Mouse (Mus musculus): ENCODE data around the gene Slc5a4b. TPM values are rescaled to one million over a fixed set of nuclear protein-coding genes. Genes with fewer than 3 reads are reported as not detected.

Gene Slc5a4b
- polyA plus RNA-seq, 1 experiment from 2014 or later = not detected

DNA sequence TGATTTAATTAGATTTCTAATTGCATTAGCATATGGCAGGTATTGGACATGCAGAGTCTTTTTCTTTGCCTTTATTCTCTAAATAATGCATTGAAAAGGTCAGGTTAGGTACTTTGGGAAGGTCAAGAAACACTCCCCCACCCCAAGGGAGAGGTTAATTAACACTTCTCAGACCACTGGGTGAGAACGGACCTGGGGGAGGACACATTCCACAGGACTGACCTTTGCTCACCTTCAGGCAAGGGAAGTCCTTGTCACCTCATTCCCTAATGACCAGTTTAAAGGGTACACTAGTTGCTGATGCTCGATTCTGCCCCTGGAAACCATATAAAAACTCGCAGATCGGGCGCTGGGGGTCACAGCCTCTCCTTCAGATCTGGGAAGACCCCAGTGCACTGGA lies 81.5 kb downstream of the Slc5a4b start:
- H3K4me3 ChIP-seq (ENCODE audit: low read depth, low read length) = no peak overlapping the region
- no peaks in the 10 kb centered on the region for H3K36me3 ChIP-seq (replicated peaks; ENCODE audit: insufficient read depth, low read length)
- H3K9me3 ChIP-seq (ENCODE audit: low read length) = no peaks in the 10 kb centered on the region
- peaks cover 14% of the 10 kb centered on the region for H3K4me1 ChIP-seq (ENCODE audit: insufficient read depth)
- H3K9ac ChIP-seq (replicated peaks) = no peak overlapping the region
- no peak overlapping the region for H3K4me2 ChIP-seq (ENCODE audit: low read depth, low read length)
- H3K27me3 ChIP-seq (ENCODE audit: insufficient read depth, low read length) = no peaks in the 10 kb centered on the region
- H3K27ac ChIP-seq (ENCODE audit: low read depth) = no peak overlapping the region
- WGBS (ENCODE audit: insufficient replicate concordance) = 82% methylated on average over 5 of the region's 5 CpGs
- ATAC-seq = no peak
- TF ChIP-seq EP300 (IDR thresholded peaks at IDR 0.05; ENCODE audit: low read depth) (no peak), CTCF (IDR thresholded peaks at IDR 0.05; ENCODE audit: low read depth) (no peak)
- DNase-seq = no peak

DNA sequence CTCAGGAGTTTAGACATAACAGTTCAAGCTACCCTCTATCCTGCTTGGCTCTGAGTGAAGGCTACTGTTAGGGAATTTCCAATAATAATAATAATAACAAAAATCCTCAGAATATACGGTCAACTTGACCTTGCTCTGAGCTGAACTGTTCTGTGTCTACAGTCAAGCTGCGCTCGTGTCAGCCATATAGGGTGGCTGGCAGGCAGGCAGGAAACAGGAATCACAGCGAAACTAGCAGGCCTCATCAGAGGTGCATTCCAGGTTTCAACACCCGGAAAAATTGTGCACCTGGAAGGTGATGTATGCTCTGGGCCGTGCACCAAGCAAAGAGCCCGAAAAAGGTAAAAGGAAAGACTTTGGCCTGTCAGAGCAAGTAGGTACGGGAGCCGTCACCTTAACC lies 82.4 kb downstream of the Slc5a4b start:
- Histone ChIP-seq H3K4me2 (ENCODE audit: low read depth, low read length) (no peak overlapping the region), H3K4me1 (ENCODE audit: insufficient read depth) (peaks cover 9% of the 10 kb centered on the region; the same call in 1 of the 2 replicates), H3K27ac (ENCODE audit: low read depth) (no peak overlapping the region), H3K9ac (replicated peaks) (no peak overlapping the region), H3K9me3 (ENCODE audit: low read length) (no peaks in the 10 kb centered on the region), H3K4me3 (ENCODE audit: low read depth, low read length) (no peak overlapping the region), H3K36me3 (replicated peaks; ENCODE audit: insufficient read depth, low read length) (no peaks in the 10 kb centered on the region), H3K27me3 (ENCODE audit: insufficient read depth, low read length) (no peaks in the 10 kb centered on the region)
- no peak for ATAC-seq
- TF ChIP-seq CTCF (IDR thresholded peaks at IDR 0.05; ENCODE audit: low read depth) = no peak
- no peak for TF ChIP-seq EP300 (IDR thresholded peaks at IDR 0.05; ENCODE audit: low read depth)
- 70% methylated on average over 9 of the region's 9 CpGs for WGBS (ENCODE audit: insufficient replicate concordance)
- no peak for DNase-seq

DNA sequence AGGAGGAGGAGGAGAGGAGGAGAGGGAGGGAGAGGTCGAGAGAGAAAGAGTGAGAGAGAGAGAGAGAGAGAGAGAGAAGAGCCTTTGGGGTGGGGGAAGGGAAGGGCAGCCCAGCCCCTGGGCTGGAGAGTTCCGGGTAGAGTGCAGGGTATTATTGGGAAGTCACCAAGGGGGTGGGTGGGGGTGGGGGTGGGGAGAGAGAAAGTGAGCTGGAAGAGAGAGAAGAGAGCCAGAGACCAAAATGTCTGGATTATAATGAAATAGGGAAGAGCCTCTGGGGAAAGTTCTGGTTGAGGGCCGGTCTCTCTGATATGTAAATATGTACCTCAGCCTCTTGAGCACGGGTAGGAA lies 82.8 kb downstream of the Slc5a4b start:
- Histone ChIP-seq H3K4me1 (ENCODE audit: insufficient read depth) (peaks cover 5% of the 10 kb centered on the region; the same call in 1 of the 2 replicates), H3K9me3 (ENCODE audit: low read length) (no peaks in the 10 kb centered on the region), H3K27me3 (ENCODE audit: insufficient read depth, low read length) (no peaks in the 10 kb centered on the region), H3K4me2 (ENCODE audit: low read depth, low read length) (no peak overlapping the region), H3K36me3 (replicated peaks; ENCODE audit: insufficient read depth, low read length) (no peaks in the 10 kb centered on the region), H3K27ac (ENCODE audit: low read depth) (no peak overlapping the region), H3K9ac (replicated peaks) (no peak overlapping the region), H3K4me3 (ENCODE audit: low read depth, low read length) (no peak overlapping the region)
- ATAC-seq (no peak), DNase-seq (no peak)
- 17% methylated on average over 4 of the region's 4 CpGs for WGBS (ENCODE audit: insufficient replicate concordance)
- no peak for TF ChIP-seq CTCF (IDR thresholded peaks at IDR 0.05; ENCODE audit: low read depth)
- TF ChIP-seq EP300 (IDR thresholded peaks at IDR 0.05; ENCODE audit: low read depth) = no peak

DNA sequence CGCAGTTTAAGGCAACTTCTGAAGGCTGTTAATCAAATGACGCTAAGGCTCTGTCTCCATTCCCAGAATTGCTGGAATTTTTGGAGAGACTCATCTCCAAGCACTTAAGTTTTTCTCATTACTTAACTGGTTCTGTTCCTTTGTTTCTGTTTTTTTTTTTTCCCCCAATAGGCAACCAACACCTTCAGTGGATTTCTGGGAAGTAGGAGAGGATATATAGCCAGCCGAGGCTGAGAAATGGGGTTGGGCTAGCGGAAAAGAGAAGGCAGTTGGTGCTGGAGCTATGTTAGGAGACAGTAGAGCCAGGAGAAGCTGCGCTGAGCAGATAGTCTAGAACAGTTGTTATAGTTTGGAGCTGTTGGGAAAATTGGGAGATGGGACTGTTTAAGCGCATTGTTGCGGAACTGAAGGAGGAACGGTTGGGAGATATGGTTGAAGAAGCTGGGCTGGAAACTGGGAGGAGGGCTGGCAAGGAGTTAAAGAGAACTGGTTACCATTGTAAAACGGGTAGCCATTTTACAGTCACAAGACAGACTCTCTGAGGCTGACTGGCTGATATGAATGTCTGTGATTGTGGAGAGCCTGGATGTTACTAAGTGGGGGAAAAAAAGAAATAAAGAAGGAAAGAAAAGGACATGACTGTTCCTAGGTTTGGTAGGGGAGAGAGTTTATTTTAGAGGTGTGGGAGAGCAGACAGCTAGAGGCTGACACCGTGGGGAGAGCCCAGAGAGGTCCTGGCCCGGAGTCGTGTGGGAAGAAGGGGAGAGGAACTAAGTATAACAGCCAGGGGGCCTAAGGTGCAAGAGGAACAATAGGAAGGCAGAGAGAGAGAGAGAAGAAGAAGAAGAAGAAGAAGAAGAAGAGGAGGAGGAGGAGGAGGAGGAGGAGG lies 83.4 kb downstream of the Slc5a4b start:
- 0 out of 2 replicates have a peak, but pooled peaks cover 4% of the 10 kb centered on the region for H3K4me1 ChIP-seq (ENCODE audit: insufficient read depth)
- no peak for DNase-seq
- H3K27ac ChIP-seq (ENCODE audit: low read depth) = no peak overlapping the region
- ATAC-seq = no peak
- no peaks in the 10 kb centered on the region for H3K9me3 ChIP-seq (ENCODE audit: low read length)
- H3K36me3 ChIP-seq (replicated peaks; ENCODE audit: insufficient read depth, low read length) = no peaks in the 10 kb centered on the region
- 59% methylated on average over 12 of the region's 12 CpGs for WGBS (ENCODE audit: insufficient replicate concordance)
- TF ChIP-seq CTCF (IDR thresholded peaks at IDR 0.05; ENCODE audit: low read depth) = no peak
- TF ChIP-seq EP300 (IDR thresholded peaks at IDR 0.05; ENCODE audit: low read depth) = no peak
- no peak overlapping the region for H3K4me3 ChIP-seq (ENCODE audit: low read depth, low read length)
- H3K27me3 ChIP-seq (ENCODE audit: insufficient read depth, low read length) = no peaks in the 10 kb centered on the region
- no peak overlapping the region for H3K9ac ChIP-seq (replicated peaks)
- H3K4me2 ChIP-seq (ENCODE audit: low read depth, low read length) = no peak overlapping the region

DNA sequence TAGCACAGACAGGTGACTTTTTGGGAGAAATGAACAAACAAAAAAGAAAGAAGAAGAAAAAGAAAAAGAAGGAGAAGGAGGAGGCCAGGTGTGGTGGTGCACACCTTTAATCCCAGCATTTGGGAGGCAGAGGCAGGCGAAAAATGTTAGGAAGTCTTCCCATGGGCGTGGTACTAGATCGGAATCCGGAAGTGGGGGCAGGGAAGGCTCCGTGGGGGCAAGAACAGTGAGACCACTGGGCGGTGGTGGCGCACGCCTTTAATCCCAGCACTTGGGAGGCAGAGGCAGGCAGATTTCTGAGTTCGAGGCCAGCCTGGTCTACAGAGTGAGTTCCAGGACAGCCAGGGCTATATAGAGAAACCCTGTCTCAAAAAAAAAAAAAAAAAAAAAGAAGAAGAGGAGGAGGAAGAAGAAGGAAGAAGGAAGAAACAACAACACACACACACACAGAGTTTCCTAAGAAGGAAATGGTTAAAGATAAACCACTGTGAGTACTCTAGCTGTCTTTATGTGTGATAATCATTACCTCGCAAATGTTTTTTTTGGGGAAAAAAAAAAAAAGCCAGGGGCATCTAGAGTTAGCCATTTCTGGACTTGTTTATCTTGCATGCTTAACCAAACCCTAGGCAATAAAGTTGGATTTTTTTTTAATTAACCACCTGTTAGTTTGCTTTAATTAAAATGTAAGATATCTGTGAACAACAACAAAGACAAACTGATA lies 85.1 kb downstream of the Slc5a4b start:
- ATAC-seq (no peak), DNase-seq (no peak)
- no peaks in the 10 kb centered on the region for H3K36me3 ChIP-seq (replicated peaks; ENCODE audit: insufficient read depth, low read length)
- H3K4me1 ChIP-seq (ENCODE audit: insufficient read depth) = no peaks in the 10 kb centered on the region
- H3K27ac ChIP-seq (ENCODE audit: low read depth) = no peak overlapping the region
- 81% methylated on average over 9 of the region's 10 CpGs for WGBS (ENCODE audit: insufficient replicate concordance)
- H3K4me2 ChIP-seq (ENCODE audit: low read depth, low read length) = no peak overlapping the region
- no peaks in the 10 kb centered on the region for H3K27me3 ChIP-seq (ENCODE audit: insufficient read depth, low read length)
- no peak for TF ChIP-seq EP300 (IDR thresholded peaks at IDR 0.05; ENCODE audit: low read depth)
- no peak for TF ChIP-seq CTCF (IDR thresholded peaks at IDR 0.05; ENCODE audit: low read depth)
- H3K4me3 ChIP-seq (ENCODE audit: low read depth, low read length) = no peak overlapping the region
- no peaks in the 10 kb centered on the region for H3K9me3 ChIP-seq (ENCODE audit: low read length)
- H3K9ac ChIP-seq (replicated peaks) = no peak overlapping the region

DNA sequence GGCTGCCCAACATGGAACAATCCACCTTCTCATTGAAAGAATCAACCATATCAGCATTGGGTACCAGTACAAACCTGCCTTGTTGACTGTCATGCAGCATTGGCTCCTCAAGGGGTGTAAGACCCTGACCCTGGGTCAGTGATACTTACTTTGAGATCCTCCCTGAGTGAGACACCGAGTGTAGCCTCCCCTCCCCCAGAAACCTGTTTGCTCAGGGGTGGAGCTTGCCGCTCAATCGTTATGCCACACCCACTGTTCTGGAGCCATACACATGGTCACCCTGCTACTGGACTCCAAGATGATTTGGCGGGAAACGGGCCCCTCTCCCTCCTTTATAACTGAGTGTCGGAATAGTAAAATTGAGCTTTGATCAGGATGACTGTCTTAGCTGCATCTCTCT lies 86.8 kb downstream of the Slc5a4b start:
- WGBS (ENCODE audit: insufficient replicate concordance) = 88% methylated on average over 6 of the region's 6 CpGs
- Histone ChIP-seq H3K27me3 (ENCODE audit: insufficient read depth, low read length) (no peaks in the 10 kb centered on the region), H3K9ac (replicated peaks) (no peak overlapping the region), H3K4me1 (ENCODE audit: insufficient read depth) (no peaks in the 10 kb centered on the region), H3K9me3 (ENCODE audit: low read length) (no peaks in the 10 kb centered on the region), H3K4me2 (ENCODE audit: low read depth, low read length) (no peak overlapping the region), H3K4me3 (ENCODE audit: low read depth, low read length) (no peak overlapping the region), H3K36me3 (replicated peaks; ENCODE audit: insufficient read depth, low read length) (no peaks in the 10 kb centered on the region), H3K27ac (ENCODE audit: low read depth) (no peak overlapping the region)
- ATAC-seq (no peak), DNase-seq (no peak)
- TF ChIP-seq EP300 (IDR thresholded peaks at IDR 0.05; ENCODE audit: low read depth) (no peak), CTCF (IDR thresholded peaks at IDR 0.05; ENCODE audit: low read depth) (no peak)

Data from liver, postnatal 0 days (tissue).